Mouse (Mus musculus) thymus, adult 2 months (tissue): ENCODE measurements around the gene Ifnar1. TPM values are rescaled to one million over a fixed set of nuclear protein-coding genes. Genes with fewer than 3 reads are reported as not detected.

Experiments
- DNase-seq: peaks from one replicate; pipeline ENCODE4 v3.0.0; 2021
- H3K27ac ChIP-seq: fragments of 200-500 bp; 2 replicates; pipeline ENCODE4 v1.5.1; 2012; ENCODE audit warnings: low read length, control low read depth; ENCODE audit not compliant: control insufficient read depth, insufficient read depth
- H3K27me3 ChIP-seq: fragments of 200-500 bp; 2 replicates; pipeline ENCODE4 v1.6.1; 2012; ENCODE audit warnings: mild to moderate bottlenecking, low read length, moderate library complexity, mixed read lengths; ENCODE audit not compliant: control insufficient read depth, insufficient read depth
- H3K36me3 ChIP-seq: fragments of 200-500 bp; 2 replicates; pipeline ENCODE4 v1.6.1; 2012; ENCODE audit warnings: mild to moderate bottlenecking, low read length, moderate library complexity; ENCODE audit not compliant: control insufficient read depth, insufficient read depth
- H3K4me1 ChIP-seq: fragments of 200-500 bp; replicated peaks from 2 replicates; pipeline ENCODE4 v1.6.1; 2012; ENCODE audit warnings: low read length; ENCODE audit not compliant: control insufficient read depth, insufficient read depth
- H3K4me3 ChIP-seq: fragments of 200-500 bp; 2 replicates; pipeline ENCODE4 v1.5.1; 2012; ENCODE audit warnings: mild to moderate bottlenecking, low read length, control low read depth, moderate library complexity; ENCODE audit not compliant: control insufficient read depth, insufficient read depth
- CTCF ChIP-seq: fragments of 200-500 bp; IDR thresholded peaks from 2 replicates; pipeline ENCODE4 v1.5.1; 2012; ENCODE audit warnings: mild to moderate bottlenecking, control low read depth, low read length, moderate library complexity, borderline replicate concordance; ENCODE audit not compliant: control insufficient read depth, poor library complexity, insufficient read depth; ENCODE audit errors: extremely low read depth
- POLR2A ChIP-seq: fragments of 200-500 bp; IDR thresholded peaks from 2 replicates; pipeline ENCODE4 v1.6.1; 2012; ENCODE audit warnings: mild to moderate bottlenecking, low read length, control low read depth, moderate library complexity; ENCODE audit not compliant: control insufficient read depth, poor library complexity, insufficient read depth; ENCODE audit errors: extremely low read depth
- WGBS: fragments of 180-500 bp; shearing (Covaris S2); methylation state at CpG from one replicate; pipeline ENCODE4 v1.1.7; 2018; 5-methylcytosine and 5-hydroxymethylcytosine counted together
- polyA plus RNA-seq: library from polyadenylated mRNA; depleted of rRNA; stranded (reverse); fragments of >200 nt; gene quantifications from 2 replicates; pipeline ENCODE4 v1.2.3, GENCODE M21; 2012

Ifnar1 gene
- polyA plus RNA-seq, 1 experiment, result 47.0 TPM

DNA sequence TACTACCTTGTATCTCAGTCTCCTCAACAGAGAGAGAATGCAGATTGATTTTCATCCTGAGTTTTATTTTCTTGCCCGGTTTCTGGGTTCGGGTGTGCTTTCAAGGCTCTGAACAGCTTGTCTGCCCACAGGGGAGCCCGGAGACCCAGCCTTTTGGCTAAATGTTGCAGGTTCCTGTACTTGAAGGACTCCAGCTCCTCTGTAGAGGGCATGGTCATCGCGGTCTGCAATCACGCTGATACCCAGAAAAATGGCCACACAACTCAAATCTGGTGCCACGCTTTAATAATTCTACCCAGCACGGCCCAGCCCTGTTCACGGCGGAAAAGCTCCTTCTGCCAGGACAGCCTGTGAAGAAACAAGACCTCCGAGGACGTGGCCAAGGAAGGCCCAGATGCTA, 21.4 kb downstream of the Ifnar1 start:
- Histone ChIP-seq H3K36me3 (peaks cover 52% of the 10 kb centered on the region), H3K4me3 (no peak overlapping the region), H3K4me1 (no peaks in the 10 kb centered on the region), H3K27me3 (no peaks in the 10 kb centered on the region), H3K27ac (no peak overlapping the region)
- WGBS, result 98% methylated on average over 12 of the region's 12 CpGs
- no peak for DNase-seq
- TF ChIP-seq POLR2A (no peak), CTCF (no peak)

DNA sequence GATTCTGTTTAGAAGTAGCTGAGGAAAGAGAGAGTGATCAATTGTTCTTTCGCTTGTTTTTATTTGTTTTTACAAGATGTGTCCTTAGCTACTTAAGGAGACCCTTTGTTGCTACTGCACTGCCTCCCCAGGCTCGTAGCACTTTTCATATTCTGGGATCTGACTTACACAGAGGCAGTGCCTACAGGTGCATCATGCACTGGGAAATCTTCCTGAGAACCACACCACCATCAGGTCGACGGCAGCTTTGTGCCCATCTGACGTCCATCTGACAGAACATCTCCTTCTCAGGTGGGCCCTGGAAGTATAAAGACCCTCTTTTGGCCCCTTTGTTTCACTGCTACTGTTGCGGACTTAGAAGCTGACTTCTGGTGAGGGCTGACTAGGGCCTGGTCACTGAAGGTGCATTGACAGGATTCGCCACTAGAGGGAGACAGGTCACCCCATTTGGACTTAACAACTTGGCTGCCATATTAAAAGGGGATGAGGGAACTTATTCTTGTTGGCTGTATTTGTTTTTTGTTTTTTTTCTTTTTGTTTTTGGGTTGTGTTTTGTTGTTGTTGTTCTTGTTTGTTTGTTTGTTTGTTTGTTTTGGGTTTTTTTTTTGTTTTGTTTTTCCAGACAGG, 27.2 kb downstream of the Ifnar1 start:
- Histone ChIP-seq H3K27me3 (no peaks in the 10 kb centered on the region), H3K36me3 (no peaks in the 10 kb centered on the region), H3K4me3 (no peak overlapping the region), H3K4me1 (peaks cover 6% of the 10 kb centered on the region; the same call in 1 of the 2 replicates), H3K27ac (no peak overlapping the region)
- TF ChIP-seq POLR2A (no peak), CTCF (peak; percentile 42; the same call in 1 of the 2 replicates)
- DNase-seq, result peak; percentile 84
- 48% methylated on average over 7 of the region's 7 CpGs for WGBS

- H3K4me3 ChIP-seq, result no peak overlapping the region
- 90% methylated on average over 6 of the region's 6 CpGs for WGBS
- peaks cover 6% of the 10 kb centered on the region; the same call in 1 of the 2 replicates for H3K4me1 ChIP-seq
- TF ChIP-seq CTCF, result no peak
- no peak for TF ChIP-seq POLR2A
- no peak for DNase-seq
- no peaks in the 10 kb centered on the region for H3K36me3 ChIP-seq
- H3K27ac ChIP-seq, result no peak overlapping the region
- H3K27me3 ChIP-seq, result no peaks in the 10 kb centered on the region
Measured at GRCm38 (mm10) chr16:91513099-91513498, 28.1 kb downstream of the Ifnar1 start.

GRCm38 (mm10) chr16:91517020-91517419, 32.0 kb downstream of the Ifnar1 start:
- Histone ChIP-seq H3K4me3 (no peak overlapping the region), H3K27ac (no peak overlapping the region), H3K36me3 (no peaks in the 10 kb centered on the region), H3K4me1 (peaks cover 6% of the 10 kb centered on the region; the same call in 1 of the 2 replicates), H3K27me3 (no peaks in the 10 kb centered on the region)
- TF ChIP-seq CTCF (no peak), POLR2A (no peak)
- 83% methylated on average over 7 of the region's 7 CpGs for WGBS
- DNase-seq, result no peak

- DNase-seq, result no peak
- Histone ChIP-seq H3K27ac (no peak overlapping the region), H3K4me3 (no peak overlapping the region), H3K27me3 (no peaks in the 10 kb centered on the region), H3K4me1 (peaks cover 6% of the 10 kb centered on the region), H3K36me3 (no peaks in the 10 kb centered on the region)
- TF ChIP-seq POLR2A (no peak), CTCF (no peak)
- WGBS, result 57% methylated on average over 5 of the region's 5 CpGs
Measured at GRCm38 (mm10) chr16:91522040-91522439, 37.0 kb downstream of the Ifnar1 start.

- no peak overlapping the region for H3K4me3 ChIP-seq
- TF ChIP-seq CTCF (no peak), POLR2A (no peak)
- no peaks in the 10 kb centered on the region for H3K36me3 ChIP-seq
- WGBS, result 17% methylated on average over 18 of the region's 18 CpGs
- H3K27ac ChIP-seq, result no peak overlapping the region
- peaks cover 9% of the 10 kb centered on the region for H3K4me1 ChIP-seq
- DNase-seq, result no peak
- no peaks in the 10 kb centered on the region for H3K27me3 ChIP-seq
Measured at GRCm38 (mm10) chr16:91522479-91523309, 37.7 kb downstream of the Ifnar1 start.

DNA sequence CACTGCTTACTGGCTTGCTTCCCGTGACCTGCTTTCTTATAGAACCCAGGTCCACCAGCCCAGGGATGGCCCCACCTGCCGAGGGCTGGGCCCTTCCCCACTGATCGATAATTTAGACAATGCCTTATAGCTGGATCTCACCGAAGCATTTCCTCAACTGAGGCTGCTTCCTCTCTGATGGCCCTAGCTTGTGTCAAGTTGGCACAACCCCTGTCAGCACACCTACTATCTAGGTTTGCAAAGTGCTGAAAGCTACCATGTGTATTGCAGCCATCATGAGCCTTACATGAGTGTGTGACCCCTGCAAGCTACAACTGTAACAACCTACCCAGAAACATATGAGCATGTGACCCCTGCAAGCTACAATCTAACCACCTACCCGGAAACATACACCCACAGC, 39.2 kb downstream of the Ifnar1 start:
- no peak for DNase-seq
- no peak overlapping the region for H3K4me3 ChIP-seq
- no peaks in the 10 kb centered on the region for H3K36me3 ChIP-seq
- TF ChIP-seq CTCF (no peak), POLR2A (no peak)
- H3K27ac ChIP-seq, result no peak overlapping the region
- H3K4me1 ChIP-seq, result peaks cover 10% of the 10 kb centered on the region
- H3K27me3 ChIP-seq, result no peaks in the 10 kb centered on the region
- WGBS, result 57% methylated on average over 5 of the region's 5 CpGs
